Mouse (Mus musculus): ENCODE measurements around the gene Gfod2. TPM values are rescaled to one million over a fixed set of nuclear protein-coding genes. Genes with fewer than 3 reads are reported as not detected.
A peak's percentile ranks its signal among the peaks of the same experiment; 100 is the strongest.

The Gfod2 gene
- total RNA-seq, 2 experiments from 2014 or later: 8.3 to 11.6 TPM

DNA sequence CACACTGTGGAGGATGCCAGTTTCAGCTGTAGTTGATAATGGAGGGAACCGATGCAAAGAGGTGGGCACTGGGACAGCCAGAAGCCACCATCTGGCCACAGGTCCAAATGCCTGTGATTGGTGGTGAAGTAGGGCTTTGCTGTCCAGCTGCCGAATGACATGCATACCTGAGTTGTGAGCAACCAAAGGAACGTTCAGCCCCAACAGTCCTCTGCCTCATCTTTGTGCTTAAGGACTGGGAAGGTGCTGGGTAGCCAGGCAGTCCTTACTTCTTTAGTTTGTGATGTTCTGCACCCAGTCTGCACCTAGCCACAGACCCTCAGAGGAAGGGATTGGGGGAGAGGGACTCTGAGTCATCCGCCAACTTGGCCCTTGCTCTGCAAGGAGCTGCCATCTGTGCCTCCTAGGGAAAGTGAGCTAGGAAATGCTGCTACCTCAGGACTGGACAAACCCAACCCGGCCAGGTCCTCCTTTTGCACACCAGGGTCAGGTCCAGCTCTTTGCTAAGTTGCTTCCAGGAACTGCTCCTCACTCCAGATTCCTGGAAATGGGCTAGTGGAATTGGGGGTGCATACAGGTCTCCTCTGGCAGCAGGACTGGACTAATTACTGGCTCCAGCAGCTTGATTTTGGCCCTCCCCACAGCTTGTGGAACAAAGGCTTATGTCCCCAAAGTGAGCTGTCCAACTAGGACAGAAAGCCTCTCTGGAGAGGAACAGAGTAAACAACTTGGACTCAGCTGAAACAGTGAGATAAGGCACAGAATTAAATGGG is 10.2 kb upstream of the Gfod2 start:
- DNase-seq (ENCODE audit: low spot score in 2 of 2): no peak

DNA sequence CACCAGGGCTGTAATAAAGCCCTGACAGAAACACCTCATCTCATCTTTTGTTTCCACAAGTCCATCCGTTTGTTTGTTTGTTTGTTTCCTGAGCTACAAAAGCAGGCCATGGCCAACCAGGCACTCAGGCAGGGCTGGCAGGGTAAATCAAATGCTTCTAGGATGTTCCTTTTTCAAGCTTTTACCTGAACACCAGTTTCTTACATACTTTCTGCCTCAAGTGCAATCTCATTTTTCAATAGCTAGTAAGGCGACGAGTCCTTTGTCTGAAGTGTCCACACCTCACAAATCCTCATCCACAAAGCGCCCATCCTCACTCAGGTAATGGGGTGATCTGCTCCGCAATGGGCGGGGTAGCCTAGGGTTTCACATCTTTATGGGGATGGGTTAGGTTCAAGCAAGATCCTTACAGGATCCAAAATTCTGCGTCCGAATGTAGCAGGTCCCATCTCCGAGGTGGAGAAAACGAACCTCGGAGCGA is 628 bp downstream of the Gfod2 start:
- DNase-seq (ENCODE audit: low spot score in 2 of 2): no peak

DNA sequence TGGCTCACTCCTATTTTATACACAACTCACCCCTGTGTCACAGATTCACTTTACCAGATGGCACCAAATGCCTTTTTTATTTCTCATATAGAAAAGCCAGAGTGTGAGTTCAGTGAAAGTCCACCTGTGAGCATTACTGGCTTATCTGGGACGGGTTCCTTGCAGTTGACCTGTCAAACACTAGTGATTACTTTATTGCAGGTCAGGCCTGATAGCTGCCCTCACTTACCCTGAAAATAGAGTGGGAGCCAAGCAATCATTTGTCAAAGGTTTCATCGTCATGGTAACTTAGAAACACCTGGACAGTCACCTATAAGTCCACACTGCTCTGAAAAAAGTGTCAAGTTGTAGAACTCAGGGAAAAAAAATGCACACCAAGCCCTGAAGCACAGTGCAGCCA is 3.8 kb downstream of the Gfod2 start:
- DNase-seq (ENCODE audit: low spot score in 2 of 2): no peak

DNA sequence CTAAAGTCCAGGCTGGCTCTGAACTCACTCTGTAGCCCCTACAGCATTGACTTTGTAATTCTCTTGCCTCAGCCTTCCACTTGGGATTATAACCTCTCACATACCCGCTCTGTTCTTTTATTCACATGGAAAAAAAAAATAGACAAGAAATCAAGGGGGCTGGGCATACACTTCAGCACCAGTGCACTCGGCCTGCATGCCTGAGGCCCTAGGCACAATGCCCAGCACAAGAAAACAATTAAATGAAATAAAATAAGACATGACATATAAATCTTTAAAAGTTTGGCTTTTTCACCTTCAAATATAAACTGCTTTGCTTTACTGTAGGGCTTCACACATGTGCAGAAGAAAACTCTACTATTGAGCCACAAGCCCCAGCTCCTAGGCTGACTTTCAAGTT is 4.5 kb downstream of the Gfod2 start:
- no peak for DNase-seq (ENCODE audit: low spot score in 2 of 2)

DNA sequence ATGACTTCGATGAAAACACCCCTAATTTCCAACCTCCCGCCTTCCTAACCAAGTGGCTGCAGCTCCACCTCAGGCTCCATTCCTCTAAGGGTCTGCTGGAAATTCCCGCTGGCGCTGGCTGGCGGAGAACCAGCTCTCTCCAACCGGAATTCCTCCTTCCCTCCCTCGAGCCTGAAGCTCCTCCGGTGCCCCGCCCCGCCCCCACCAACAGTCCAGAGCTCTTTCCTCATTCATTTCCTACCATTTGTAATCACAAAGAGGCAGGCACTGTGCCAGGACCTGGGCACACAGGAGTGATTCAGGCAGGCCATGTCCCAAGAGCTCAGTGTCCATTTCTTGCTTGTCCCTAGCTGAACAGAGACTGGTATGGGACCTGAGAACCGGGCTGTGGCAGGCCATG is 7.9 kb downstream of the Gfod2 start:
- DNase-seq (ENCODE audit: low spot score in 2 of 2): peak; percentile 38 to 78

DNA sequence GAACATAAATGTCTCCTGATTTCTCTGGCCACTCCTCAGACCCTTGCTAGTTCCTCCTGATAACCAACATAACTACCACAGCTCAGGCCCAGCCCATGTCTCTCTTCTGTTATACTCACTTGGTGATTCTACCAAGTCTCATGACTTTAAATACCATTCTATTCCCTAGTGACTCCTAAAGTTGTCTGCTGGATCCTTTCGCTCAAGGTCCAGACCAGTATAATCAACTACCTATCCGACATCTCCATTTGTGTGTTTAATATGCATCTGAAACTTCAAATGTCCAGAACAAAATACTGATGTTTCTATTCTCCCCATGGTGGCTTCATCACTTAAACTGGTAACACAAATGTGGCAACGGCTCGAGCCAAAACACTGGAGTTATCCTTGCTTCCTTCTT is 15.2 kb downstream of the Gfod2 start:
- no peak for DNase-seq (ENCODE audit: low spot score in 2 of 2)

DNA sequence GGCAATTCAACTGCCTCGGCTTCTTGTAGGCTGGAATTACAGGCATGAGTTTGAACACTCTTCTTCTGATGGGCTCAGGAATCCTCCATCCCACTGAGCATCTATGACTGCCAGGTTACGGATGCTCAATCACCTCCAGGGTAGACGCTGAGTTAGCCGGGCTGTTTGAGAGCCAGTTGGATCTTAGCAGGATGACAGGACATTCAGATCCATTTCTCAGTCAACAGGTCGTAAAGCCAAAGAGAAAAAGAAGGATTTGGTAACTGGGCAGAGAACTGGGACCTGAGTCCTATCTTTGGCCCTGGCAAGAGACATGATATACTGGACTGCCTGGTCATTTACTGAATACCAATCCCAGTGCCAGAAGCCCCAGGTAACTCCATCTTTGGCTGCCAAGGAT is 19.2 kb downstream of the Gfod2 start:
- no peak for DNase-seq (ENCODE audit: low spot score in 2 of 2)

DNA sequence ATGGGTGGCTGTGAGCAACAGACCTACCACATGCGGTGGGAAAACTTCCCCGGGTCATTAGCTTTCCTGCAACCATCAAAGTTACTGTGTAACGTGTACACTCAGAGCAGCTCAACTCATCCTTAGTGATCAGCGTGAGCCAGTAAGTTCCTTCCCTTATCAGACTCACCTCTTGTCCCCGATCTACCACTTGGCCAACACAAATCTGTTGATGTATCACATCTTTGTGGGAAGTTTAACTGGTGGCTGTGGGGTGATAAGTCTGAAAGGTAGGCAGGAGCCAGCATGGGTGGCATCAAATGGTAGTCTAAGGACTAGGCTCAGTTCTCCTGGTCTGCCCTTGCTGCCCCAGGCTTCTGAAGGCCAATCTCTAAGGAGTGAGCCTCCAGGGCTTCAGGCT is 26.3 kb downstream of the Gfod2 start:
- DNase-seq (ENCODE audit: low spot score in 2 of 2): no peak

DNA sequence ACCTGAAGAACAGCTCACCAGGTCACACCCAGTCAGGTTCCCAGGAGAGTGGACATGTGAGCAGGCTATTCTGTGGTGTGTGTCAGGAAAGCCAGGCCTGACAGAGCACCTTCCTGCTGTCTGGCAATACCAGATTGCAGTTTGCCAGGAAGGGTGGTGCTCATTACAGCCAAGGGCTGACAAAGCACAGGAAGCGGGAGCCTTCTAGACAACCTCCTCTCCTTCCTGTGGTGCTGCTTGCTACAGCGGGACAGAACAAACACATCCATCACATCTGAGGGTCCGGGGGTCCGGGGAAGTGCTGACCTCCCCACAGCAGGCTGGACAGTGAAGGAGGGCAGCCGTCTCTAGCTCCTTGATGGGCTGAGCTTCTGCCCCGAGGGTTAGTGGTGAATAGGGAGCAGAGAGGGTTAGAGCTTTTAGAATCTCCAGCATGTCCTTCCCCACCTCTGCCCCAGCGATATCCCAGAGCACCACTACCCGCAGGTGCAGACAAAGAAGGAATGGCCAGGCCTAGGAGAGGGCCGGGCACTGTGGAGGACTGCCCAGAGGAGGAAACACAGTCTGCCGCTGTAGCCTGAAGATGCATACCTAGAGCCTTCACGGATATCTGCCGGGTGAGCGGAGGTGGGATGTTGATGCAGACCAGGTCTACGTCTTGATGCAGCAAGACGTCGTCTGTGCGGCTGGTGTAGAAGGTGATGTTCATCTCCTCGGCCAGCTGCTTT is 30.9 kb downstream of the Gfod2 start:
- no peak for DNase-seq (ENCODE audit: low spot score in 2 of 2)

DNA sequence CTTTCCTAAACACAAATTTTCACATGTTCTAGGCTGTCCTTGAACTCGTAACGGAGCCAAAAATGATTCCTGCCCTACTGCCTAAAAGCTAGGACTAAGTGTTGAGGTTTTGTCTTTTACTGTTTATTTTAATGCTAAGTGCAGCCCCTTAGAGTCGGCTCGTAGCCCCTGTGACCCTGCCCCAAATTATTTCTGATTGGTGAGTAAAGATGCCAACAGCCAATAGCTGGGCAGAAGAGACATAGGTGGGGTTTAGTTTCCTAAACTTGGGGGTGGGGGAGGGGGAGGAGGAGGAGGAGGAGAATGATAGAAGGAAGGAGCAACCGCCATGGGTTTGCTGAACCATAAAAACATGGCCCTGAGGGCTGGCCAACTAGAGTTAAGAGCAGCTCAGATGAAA is 32.7 kb downstream of the Gfod2 start:
- DNase-seq (ENCODE audit: low spot score in 2 of 2): no peak

DNA sequence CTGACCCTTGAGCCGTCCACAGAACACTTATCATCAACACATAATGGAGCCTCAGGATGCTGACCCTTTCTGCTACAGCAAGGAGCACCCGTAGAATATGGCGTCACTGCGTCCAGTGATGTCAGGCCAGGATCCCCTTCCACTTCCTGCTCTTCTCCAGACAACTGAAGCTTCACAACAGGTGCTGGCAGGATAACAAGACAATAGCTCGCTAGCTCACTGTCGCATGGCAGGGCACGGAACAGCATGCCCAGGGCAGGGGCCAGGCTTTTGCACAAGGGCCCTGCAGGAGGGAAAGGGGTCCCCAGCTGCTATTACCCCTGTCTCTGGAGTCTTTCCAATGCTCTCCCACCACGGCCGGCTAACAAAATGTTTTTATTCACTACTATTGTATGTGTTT is 35.6 kb downstream of the Gfod2 start:
- no peak for DNase-seq (ENCODE audit: low spot score in 2 of 2)

DNA sequence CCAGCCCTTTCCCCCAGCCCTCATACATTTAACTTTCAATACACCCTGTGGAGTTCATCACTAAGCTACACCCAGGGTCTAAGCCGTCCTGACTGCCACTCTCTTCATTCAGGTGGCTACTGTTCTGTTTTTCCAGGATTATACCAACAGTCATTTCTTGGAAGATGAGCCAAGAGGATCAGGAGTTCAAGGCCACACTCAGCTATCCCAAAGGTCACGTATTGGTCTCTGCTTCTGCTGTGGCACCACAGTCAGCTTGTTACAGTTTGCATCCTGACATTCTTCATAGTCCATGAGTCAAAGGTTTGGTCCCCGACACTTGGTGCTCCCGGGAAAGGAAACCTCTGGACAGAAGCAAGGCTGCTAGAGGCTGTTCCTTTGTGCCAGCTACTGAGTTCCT is 38.8 kb downstream of the Gfod2 start:
- DNase-seq (ENCODE audit: low spot score in 2 of 2): no peak

DNA sequence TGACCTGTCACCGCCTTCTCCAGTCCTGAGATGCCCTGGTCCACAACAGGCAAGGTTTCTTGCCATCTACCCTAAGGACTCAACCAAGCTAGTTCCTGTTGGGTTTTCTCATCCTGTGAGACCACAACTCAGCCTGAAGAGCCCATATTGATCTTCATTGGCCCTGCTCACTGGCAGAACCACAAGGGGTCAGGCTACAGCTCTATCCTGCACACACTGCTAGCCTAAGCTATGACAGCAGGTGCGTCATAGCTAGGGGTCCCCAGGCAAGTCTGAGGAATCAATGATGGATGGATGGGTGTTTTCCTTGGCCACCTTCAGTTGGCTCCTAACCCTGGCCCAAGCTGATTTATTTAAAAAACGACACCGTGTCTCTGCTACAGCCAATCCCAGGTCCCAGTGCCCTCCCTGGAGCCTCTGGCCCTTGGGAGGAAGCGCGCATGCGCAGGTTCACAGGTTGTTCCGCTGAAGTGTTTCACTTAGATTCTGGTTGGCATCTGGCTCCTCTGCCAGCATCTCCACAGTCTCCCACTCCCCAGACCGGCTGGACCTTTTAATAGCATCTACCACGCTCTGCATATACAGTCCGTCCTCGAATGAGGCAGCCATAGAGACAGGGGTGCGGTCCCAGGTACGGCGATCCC is 42.0 kb downstream of the Gfod2 start:
- DNase-seq (ENCODE audit: low spot score in 2 of 2): no peak

DNA sequence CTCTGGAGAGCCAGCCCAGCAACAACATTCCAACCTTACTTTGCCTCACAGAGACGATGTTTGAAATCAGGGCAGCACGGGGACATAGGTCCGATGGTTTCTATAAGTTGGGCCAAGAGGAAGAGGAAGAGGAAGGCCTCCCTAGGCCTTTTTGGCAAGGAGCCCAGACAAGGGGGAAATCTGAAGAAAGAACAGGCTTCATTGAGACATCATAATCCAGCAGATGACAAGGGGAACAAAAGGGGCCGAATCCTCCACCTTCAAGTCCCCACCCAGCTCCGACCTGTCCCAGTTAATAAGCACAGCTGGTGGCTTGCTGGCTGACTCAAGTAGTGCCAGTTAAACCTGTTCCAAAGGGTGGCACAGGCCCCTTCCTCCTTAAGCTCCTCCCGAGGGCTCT is 43.4 kb downstream of the Gfod2 start:
- DNase-seq (ENCODE audit: low spot score in 2 of 2): no peak

DNA sequence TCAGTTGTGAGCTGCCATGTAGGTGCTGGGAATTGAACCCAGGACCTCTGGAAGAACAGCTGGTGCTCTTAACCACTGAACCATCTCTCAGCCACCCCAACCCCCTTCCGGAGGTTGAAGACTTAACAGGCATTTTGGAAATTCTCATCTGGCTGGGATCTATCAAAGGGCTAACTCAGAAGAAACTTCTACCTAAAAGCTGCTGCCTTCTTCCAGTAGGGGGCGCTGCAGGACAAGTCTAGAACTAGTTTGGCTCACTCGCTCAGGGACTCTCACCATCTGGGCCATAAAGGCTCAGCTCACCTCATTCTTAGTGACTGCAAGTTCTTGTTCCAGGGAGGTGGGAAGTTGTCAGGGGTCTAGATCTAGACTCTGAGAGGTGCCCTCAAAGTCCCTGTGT is 44.3 kb downstream of the Gfod2 start:
- DNase-seq (ENCODE audit: low spot score in 2 of 2): peak; percentile 67 to 84

DNA sequence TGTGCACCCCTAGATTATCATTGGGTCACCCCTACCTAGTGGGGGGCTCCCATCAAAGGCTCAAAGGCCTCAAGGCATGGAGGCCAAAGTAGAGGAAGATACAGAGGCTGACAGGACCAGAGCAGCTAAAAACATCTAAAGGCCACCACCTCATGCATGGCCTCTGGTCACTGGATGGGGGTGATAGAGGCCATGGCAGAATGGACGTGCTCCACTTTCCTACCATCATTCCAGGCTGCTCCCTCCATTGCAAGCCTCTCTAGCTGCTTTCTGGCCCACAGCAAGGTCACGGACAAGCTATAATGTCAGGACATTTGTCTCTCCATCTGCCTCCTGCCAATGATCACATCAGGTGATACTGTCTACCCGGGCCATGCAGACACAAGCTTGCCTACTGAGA is 46.2 kb downstream of the Gfod2 start:
- no peak for DNase-seq (ENCODE audit: low spot score in 2 of 2)

DNA sequence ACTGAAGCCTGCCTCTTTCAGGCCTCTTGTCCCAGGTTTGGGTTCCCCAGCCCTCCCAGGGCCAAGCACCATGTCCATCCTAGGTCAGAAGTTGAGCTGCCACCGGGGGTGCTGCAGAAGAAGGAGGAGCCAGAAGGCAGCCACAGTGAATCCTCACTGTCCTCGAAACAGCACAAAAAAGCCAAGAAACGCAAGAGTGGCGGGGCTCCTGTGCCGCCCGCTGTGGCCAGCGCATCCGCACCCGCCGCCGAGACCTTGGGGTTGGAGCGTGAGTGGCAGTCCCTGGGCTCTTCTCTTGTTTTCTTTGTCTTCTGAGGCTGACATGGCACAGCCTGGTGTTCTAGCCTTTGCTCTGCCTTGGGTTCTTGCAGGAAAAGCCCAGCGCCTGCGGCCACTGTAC is 49.1 kb downstream of the Gfod2 start:
- no peak for DNase-seq (ENCODE audit: low spot score in 2 of 2)

DNA sequence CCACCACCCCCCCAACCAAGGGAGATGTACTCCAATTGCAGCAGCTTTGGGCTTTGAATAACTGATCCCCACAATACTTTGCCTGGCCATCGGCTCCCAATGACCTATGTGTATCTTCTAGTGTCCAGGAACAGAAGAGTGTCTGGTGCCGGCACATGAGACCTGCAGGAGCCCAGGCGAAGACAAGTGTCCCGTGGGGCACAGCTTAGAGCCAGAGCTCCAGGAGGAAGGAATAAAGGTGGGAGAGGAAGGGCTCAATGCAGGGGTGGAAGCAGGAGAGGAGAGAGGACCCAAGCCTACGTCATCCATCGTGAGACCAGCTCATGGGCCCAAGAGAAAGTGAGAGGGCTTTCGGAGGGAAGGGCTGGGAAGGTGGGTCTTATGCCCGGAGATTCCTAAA is 49.8 kb downstream of the Gfod2 start:
- DNase-seq (ENCODE audit: low spot score in 2 of 2): no peak

DNA sequence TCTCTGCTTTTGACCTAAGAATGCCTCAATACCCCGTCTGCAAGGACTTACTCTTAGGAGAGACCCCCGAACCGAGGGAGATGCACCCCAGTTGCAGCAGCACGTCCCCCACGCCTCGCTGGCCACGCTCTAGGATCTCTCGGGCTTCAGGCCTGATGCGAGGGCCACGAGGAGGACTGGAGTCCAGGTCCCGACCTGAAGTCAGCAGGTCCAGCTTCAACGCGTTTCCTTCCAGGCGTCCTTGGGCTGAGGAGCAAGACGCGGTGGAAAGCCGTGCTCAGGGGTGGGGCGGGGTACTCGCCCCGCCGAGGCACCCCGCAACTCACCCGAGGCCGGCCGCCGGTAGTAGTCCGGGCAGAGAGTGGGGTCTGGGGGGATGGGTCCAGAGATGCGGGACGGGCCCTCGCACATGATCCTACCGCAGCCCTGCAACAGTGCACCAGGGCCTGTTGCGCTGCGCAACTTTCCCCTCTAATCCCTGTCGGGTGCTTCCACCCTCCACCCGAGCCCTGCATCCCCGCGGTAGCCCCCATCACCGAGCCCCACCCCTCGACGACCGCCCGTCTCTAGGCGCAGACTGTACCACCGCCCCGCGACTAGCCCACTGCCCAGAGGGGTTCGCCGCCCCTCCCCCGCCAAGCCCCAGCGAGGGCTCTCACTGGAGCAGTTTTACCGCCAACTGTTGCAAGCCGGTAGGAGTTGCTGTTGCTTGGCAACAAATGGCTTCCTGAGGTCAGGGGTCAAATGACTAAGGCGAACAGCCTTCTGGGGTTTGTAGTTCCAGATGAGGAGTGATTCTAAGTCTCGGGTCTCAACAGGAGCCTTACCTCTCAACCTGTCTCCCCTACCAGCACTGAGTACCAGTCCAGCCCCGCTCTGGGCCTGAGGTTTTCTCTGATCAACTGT is 50.7 kb downstream of the Gfod2 start, which contains the start of the genes 4933405L10Rik and Enkd1:
Gene 4933405L10Rik, plus strand, starts transcription at position 158 of the 906 bp plus-strand sequence.
Gene Enkd1, minus strand, starts transcription at position 713 of the 906 bp plus-strand sequence.
- peak; percentile 39 to 67 for DNase-seq (ENCODE audit: low spot score in 2 of 2)

DNA sequence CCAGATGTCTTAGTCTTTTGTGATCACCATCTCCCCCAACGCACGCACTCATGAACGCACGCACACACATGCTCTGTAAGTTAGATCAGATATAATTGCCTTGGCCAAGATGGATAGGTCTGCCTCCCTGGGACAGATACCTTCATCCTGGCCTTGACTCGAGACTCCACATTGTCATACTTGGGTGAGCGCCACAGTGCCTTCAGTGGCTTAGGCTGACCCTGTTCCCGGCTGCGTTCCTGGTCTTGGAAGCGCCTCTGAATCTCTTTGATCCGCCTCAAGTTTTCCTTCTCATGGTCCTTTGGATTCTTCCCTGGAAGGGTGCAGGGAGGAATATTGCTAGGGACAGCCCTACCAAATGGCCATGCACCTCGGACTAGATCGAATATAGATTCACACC is 52.0 kb downstream of the Gfod2 start:
- DNase-seq (ENCODE audit: low spot score in 2 of 2): no peak

DNA sequence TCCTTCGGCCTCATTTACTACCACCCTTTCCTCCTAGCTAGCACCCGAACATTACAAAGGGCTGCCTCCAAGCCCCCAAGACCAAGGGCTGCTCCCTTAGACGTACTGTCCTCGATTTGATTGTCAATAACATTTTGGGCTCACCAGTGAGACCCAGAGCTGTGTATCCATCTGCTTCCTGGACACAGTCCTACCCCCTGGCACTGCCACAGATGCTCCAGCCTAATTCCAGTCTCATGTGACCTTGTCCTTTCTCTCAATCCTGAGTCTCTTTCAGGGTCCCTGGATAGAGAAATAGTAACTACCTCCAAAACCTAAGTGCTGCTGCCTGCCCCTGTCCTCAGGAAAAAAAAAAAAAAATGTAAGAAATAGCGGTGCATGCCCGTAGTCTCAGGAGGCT is 53.5 kb downstream of the Gfod2 start:
- no peak for DNase-seq (ENCODE audit: low spot score in 2 of 2)

All from adrenal gland, postnatal 4 days (tissue).